Mouse (Mus musculus): Measurements from ENCODE around the gene Msmo1. TPM values are rescaled to one million over a fixed set of nuclear protein-coding genes. Genes with fewer than 3 reads are reported as not detected.

Msmo1 gene
- polyA plus RNA-seq, 1 experiment, result 150 TPM

GRCm38 (mm10) chr8:64690306-64690705 is 43.3 kb downstream of the Msmo1 start:
- no peak overlapping the region for H3K27ac ChIP-seq (ENCODE audit: insufficient read depth, low read length)

GRCm38 (mm10) chr8:64688741-64689140 is 44.9 kb downstream of the Msmo1 start:
- peak overlapping the region; percentile 79; the same call in 1 of the 2 replicates for H3K4me3 ChIP-seq (ENCODE audit: insufficient read depth, low read length)
- peaks cover 5% of the 10 kb centered on the region for H3K4me1 ChIP-seq (ENCODE audit: control insufficient read depth, insufficient read depth, low read length)
- no peak for TF ChIP-seq POLR2A (IDR thresholded peaks at IDR 0.05; ENCODE audit: extremely low read depth, insufficient read depth, low read length)
- TF ChIP-seq CTCF (IDR thresholded peaks at IDR 0.05; ENCODE audit: extremely low read depth, insufficient read depth, low read length), result no peak
- H3K27ac ChIP-seq (ENCODE audit: insufficient read depth, low read length), result no peak overlapping the region

More at GRCm38 (mm10) chr8:64690306-64690705, 43.3 kb downstream of the Msmo1 start:
- TF ChIP-seq CTCF (IDR thresholded peaks at IDR 0.05; ENCODE audit: extremely low read depth, insufficient read depth, low read length) (no peak), POLR2A (IDR thresholded peaks at IDR 0.05; ENCODE audit: extremely low read depth, insufficient read depth, low read length) (no peak)
- Histone ChIP-seq H3K4me3 (ENCODE audit: insufficient read depth, low read length) (peak overlapping the region; percentile 79), H3K4me1 (ENCODE audit: control insufficient read depth, insufficient read depth, low read length) (peaks cover 5% of the 10 kb centered on the region)

- Histone ChIP-seq H3K4me1 (ENCODE audit: control insufficient read depth, insufficient read depth, low read length) (peaks cover 5% of the 10 kb centered on the region), H3K27ac (ENCODE audit: insufficient read depth, low read length) (no peak overlapping the region), H3K4me3 (ENCODE audit: insufficient read depth, low read length) (no peak overlapping the region)
- TF ChIP-seq POLR2A (IDR thresholded peaks at IDR 0.05; ENCODE audit: extremely low read depth, insufficient read depth, low read length), result no peak
- no peak for TF ChIP-seq CTCF (IDR thresholded peaks at IDR 0.05; ENCODE audit: extremely low read depth, insufficient read depth, low read length)
Measured at GRCm38 (mm10) chr8:64688161-64688560, 45.4 kb downstream of the Msmo1 start.

- no peak for TF ChIP-seq CTCF (IDR thresholded peaks at IDR 0.05; ENCODE audit: extremely low read depth, insufficient read depth, low read length)
- no peak for TF ChIP-seq POLR2A (IDR thresholded peaks at IDR 0.05; ENCODE audit: extremely low read depth, insufficient read depth, low read length)
- H3K27ac ChIP-seq (ENCODE audit: insufficient read depth, low read length), result no peak overlapping the region
- H3K4me3 ChIP-seq (ENCODE audit: insufficient read depth, low read length), result no peak overlapping the region
- peaks cover 2% of the 10 kb centered on the region for H3K4me1 ChIP-seq (ENCODE audit: control insufficient read depth, insufficient read depth, low read length)
Measured at GRCm38 (mm10) chr8:64682501-64682900, 51.1 kb downstream of the Msmo1 start.

- H3K4me1 ChIP-seq (ENCODE audit: control insufficient read depth, insufficient read depth, low read length), result peaks cover 8% of the 10 kb centered on the region
- no peak overlapping the region for H3K27ac ChIP-seq (ENCODE audit: insufficient read depth, low read length)
- H3K4me3 ChIP-seq (ENCODE audit: insufficient read depth, low read length), result no peak overlapping the region
- no peak for TF ChIP-seq POLR2A (IDR thresholded peaks at IDR 0.05; ENCODE audit: extremely low read depth, insufficient read depth, low read length)
- no peak for TF ChIP-seq CTCF (IDR thresholded peaks at IDR 0.05; ENCODE audit: extremely low read depth, insufficient read depth, low read length)
Measured at GRCm38 (mm10) chr8:64676381-64676780, 57.2 kb downstream of the Msmo1 start.

- Histone ChIP-seq H3K4me1 (ENCODE audit: control insufficient read depth, insufficient read depth, low read length) (peaks cover 9% of the 10 kb centered on the region), H3K27ac (ENCODE audit: insufficient read depth, low read length) (peak overlapping the region; percentile 3; the same call in 1 of the 2 replicates), H3K4me3 (ENCODE audit: insufficient read depth, low read length) (no peak overlapping the region)
- no peak for TF ChIP-seq POLR2A (IDR thresholded peaks at IDR 0.05; ENCODE audit: extremely low read depth, insufficient read depth, low read length)
- no peak for TF ChIP-seq CTCF (IDR thresholded peaks at IDR 0.05; ENCODE audit: extremely low read depth, insufficient read depth, low read length)
Measured at GRCm38 (mm10) chr8:64674951-64675585, 58.5 kb downstream of the Msmo1 start.

- H3K27ac ChIP-seq (ENCODE audit: insufficient read depth, low read length), result no peak overlapping the region
- TF ChIP-seq POLR2A (IDR thresholded peaks at IDR 0.05; ENCODE audit: extremely low read depth, insufficient read depth, low read length), result no peak
- no peak for TF ChIP-seq CTCF (IDR thresholded peaks at IDR 0.05; ENCODE audit: extremely low read depth, insufficient read depth, low read length)
- no peak overlapping the region for H3K4me3 ChIP-seq (ENCODE audit: insufficient read depth, low read length)
- peaks cover 9% of the 10 kb centered on the region for H3K4me1 ChIP-seq (ENCODE audit: control insufficient read depth, insufficient read depth, low read length)
Measured at GRCm38 (mm10) chr8:64672920-64673319, 60.7 kb downstream of the Msmo1 start.

GRCm38 (mm10) chr8:64671937-64672336 is 61.7 kb downstream of the Msmo1 start:
- Histone ChIP-seq H3K4me3 (ENCODE audit: insufficient read depth, low read length) (no peak overlapping the region), H3K4me1 (ENCODE audit: control insufficient read depth, insufficient read depth, low read length) (peaks cover 12% of the 10 kb centered on the region), H3K27ac (ENCODE audit: insufficient read depth, low read length) (no peak overlapping the region)
- TF ChIP-seq POLR2A (IDR thresholded peaks at IDR 0.05; ENCODE audit: extremely low read depth, insufficient read depth, low read length), result no peak
- TF ChIP-seq CTCF (IDR thresholded peaks at IDR 0.05; ENCODE audit: extremely low read depth, insufficient read depth, low read length), result no peak

Other genes starting within 250 kb of the Msmo1 start
- 1,729 and 1,769 TPM in 2 replicates for gene Cpe, start 40.7 kb downstream of the Msmo1 start, polyA plus RNA-seq (2012; rRNA removed)
- 133 and 138 TPM in 2 replicates for gene Klhl2, start 116.2 kb upstream of the Msmo1 start, polyA plus RNA-seq (2012; rRNA removed)
- 31.7 and 36.8 TPM in 2 replicates for gene Tmem192, start 213.4 kb upstream of the Msmo1 start, polyA plus RNA-seq (2012; rRNA removed)